Mouse (Mus musculus): Measurements from ENCODE around the gene Pex5. TPM values are rescaled to one million over a fixed set of nuclear protein-coding genes. Genes with fewer than 3 reads are reported as not detected.
"Not testable (repeated sequence)": the region's sequence is repeated elsewhere in the genome, so short reads cannot be mapped to it uniquely, and the experiment has no call there.

Pex5 gene
- total RNA-seq, 2 experiments from 2014 or later = 24.6 to 29.0 TPM

DNA sequence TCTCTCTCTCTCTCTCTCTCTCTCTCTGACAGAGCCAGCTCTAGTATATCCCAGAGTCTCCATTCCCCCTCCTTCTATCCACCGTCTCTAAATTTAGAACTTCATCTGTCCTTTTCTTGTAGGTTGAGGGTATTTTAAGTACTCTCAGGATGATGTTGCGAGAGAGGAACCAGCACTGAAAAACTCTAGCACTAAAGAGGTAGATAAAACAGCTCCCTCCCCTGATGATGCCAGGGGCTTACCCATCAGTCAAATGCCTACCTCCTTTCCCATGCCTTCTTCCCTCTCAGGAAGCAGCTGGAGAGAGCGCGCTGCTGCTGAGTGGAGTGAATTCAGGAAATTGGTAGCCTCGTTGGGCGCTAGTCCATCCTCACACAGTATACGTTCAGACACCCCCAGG is 12.4 kb upstream of the Pex5 start:
- DNase-seq = no peak

DNA sequence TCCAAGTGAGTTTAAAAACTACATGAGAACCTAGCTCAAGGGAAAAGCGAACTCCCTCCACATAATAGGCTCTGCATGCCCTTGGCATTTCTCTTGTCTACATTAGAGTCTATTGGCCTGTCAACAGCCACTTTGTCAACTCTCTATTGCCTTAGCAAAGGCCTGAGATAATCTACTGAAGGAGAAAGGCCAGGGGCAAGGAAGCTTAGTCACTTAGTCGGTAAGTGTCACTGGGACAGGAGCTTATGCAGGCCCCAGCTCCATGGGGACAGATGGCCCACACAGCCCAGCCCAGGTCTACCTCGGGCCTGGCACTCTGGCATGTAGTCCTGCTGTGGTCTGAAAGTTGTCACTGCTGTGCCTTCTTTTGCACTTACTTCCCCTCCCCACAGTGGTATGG is 11.7 kb upstream of the Pex5 start:
- DNase-seq = no peak

- DNase-seq = no peak
These were observed 10.7 kb upstream of the Pex5 start for GRCm38 (mm10) chr6:124425523-124425922.

DNA sequence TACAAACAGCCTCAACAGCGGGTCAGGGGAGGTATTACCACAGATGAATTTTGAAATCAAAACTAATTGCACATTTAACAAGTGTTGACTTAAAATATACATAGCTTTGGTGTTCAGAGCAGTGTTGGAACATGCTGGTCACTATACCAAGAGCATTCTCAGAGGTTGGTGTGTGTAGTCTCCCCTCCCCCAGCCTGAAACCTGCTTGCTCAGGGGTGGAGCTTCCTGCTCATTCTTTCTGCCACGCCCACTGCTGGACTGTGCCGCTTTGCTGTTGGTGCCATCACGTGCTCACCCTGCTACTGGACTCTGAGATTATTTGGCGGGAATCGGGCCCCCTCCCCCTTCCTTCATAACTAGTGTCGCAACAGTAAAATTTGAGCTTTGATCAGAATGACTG is 10.2 kb upstream of the Pex5 start:
- not testable (repeated sequence) for DNase-seq

- DNase-seq = no peak
These were observed 9.2 kb upstream of the Pex5 start for GRCm38 (mm10) chr6:124424068-124424498.

GRCm38 (mm10) chr6:124418686-124419085 is 3.8 kb upstream of the Pex5 start:
- no peak for DNase-seq

DNA sequence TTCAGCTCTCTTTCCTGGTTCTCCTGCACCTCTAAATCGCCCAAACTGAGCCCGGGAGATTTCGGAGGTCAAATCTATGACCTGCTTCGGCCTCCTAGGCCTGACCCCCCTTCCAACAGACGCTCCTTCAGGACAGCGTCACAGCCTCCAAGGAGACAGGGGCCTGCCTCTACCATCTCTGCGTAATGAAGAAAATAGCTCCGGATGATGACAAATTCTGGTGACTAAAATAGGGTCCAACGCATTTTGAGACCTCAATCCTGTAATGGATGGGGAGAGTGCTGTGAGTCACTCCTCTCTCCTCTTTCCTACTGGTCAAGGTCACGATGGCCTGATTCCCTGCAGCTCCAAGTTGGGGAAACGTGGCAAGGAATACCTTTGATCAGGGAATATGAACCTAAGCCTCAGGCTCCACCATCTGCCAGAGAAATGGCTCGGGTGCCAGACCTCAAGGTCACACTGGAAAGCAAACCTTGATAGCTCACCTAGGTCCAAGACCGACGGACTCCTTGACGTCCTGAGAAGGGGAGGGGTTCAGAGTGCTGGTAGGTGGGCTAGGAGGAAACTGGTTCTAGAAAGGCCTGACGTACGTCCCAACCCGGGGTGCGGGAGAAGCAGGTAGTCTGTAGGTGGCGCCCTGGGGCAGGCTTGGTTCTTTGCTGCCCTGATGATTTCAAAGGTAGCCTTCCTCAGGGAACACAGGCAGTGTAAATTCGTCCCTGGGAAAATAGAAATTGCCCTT is 651 bp upstream of the Pex5 start:
- DNase-seq = peak; percentile 72

GRCm38 (mm10) chr6:124414150-124414926 is 529 bp downstream of the Pex5 start:
- DNase-seq = no peak

DNA sequence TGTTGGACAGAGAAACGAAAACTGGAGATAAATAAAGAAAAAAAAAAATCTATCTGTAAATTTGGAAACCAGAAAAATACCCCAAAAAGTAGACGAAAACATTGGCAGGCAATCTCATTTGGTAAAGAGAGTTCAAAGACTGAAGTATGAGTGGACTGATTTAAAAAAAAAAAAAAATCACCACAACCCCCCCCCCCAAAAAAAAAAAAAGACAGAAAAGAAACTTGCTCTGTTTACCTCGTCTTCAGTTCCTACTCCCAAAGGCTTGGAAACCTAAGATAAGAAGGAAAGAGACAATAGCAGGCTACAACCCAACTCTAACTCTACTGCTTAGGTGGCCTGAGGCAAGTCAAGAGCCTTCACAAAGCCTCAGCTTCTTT is 1.1 kb downstream of the Pex5 start:
- no peak for DNase-seq

- DNase-seq = no peak
These were observed 6.5 kb downstream of the Pex5 start for GRCm38 (mm10) chr6:124408355-124408754.

DNA sequence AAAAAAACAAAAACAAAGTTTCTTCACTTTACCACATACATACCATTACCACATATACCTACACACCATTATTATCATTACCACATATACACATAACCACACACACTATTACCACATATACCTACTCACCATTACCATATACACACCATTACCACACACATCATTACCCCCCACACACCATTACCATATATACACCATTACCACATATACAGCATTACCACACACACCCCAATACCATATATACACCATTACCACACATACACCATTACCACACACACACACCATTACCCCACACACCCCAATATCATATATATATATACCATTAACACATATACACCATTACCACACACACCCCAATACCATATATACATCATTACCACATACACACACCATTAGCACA is 7.7 kb downstream of the Pex5 start:
- no peak for DNase-seq

- DNase-seq = no peak
These were observed 8.5 kb downstream of the Pex5 start for GRCm38 (mm10) chr6:124406326-124406725.

DNA sequence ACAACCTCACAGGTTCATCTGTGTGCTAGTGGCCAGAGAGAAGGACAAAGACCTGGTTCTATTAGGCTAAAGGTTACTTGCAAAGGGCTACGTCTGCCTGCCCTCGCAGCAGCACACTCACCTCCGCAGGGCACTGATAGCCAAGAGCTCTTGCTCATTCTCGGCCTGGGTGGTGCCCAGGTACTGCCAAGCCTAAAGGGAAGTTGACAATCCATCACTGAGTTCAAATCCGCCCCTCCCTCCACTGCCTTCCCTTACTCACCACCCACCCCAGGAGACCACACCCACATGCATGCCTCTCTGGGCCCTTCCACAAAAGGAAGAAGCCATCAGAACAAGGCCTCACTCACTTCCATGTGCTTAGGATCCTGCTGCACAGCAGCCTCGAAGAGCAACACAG is 15.1 kb downstream of the Pex5 start:
- no peak for DNase-seq

DNA sequence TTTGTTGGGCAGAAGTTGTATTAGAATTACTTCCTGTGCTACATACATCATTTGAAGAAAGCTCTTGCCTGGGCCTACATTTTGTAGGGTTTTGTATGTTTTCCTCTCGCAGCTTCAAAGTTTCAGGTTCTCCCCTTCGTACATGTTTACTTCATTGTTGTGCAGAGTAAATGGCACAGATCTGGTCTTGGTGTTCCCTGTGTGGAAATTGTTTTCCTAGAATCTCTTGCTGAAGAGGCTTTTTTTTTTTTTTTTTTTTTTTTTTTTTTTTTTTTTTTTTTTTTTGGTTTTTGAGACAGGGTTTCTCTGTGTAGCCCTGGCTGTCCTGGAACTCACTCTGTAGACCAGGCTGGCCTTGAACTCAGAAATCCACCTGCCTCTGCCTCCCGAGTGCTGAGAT is 19.9 kb downstream of the Pex5 start:
- DNase-seq = not testable (repeated sequence)

DNA sequence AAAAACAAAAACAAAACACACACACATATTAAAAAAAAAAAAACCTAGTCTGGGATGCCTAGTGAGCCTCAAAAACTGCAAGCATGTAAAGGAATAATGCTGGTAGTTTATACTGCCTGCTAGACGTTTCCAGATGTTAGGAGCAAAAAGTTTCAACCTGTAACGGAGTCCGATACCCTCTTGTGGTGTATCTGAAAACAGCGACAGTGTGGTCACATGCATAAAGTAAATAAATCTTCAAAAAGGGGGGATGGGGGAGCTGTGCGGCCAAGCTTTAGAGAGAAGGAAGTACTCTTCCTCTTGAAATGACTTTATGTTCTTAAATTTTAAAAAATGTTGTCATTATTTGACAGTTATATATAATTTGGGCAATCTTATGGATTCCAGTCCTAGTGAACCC is 34.7 kb downstream of the Pex5 start:
- no peak for DNase-seq

GRCm38 (mm10) chr6:124379331-124379730 is 35.5 kb downstream of the Pex5 start:
- no peak for DNase-seq

GRCm38 (mm10) chr6:124377494-124378255 is 37.2 kb downstream of the Pex5 start:
- DNase-seq = no peak

- no peak for DNase-seq
These were observed 38.6 kb downstream of the Pex5 start for GRCm38 (mm10) chr6:124376311-124376710.

DNA sequence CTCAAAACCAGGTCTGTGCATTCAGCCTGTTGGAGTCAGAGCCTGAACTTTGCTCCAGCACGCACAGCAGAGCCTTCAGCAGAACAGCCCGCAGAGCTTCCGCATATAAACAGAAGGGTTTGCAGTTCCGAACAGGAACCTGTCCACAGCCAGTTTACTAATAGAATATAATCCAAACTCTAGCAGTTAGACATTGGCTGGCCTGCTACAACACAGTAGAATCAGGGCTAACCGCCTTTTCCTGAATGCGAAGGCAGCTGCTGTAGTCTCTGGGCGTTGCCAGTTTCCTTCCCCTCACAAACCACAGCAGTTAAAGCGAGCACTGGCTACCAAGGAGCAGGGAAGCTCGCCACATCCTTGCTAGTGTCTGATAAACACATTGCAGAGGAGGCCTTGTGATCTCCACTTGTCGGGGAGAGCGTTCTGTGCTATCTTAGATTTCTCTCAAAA is 39.4 kb downstream of the Pex5 start:
- DNase-seq = peak; percentile 48

- DNase-seq = no peak
These were observed 40.2 kb downstream of the Pex5 start for GRCm38 (mm10) chr6:124374683-124375082.

DNA sequence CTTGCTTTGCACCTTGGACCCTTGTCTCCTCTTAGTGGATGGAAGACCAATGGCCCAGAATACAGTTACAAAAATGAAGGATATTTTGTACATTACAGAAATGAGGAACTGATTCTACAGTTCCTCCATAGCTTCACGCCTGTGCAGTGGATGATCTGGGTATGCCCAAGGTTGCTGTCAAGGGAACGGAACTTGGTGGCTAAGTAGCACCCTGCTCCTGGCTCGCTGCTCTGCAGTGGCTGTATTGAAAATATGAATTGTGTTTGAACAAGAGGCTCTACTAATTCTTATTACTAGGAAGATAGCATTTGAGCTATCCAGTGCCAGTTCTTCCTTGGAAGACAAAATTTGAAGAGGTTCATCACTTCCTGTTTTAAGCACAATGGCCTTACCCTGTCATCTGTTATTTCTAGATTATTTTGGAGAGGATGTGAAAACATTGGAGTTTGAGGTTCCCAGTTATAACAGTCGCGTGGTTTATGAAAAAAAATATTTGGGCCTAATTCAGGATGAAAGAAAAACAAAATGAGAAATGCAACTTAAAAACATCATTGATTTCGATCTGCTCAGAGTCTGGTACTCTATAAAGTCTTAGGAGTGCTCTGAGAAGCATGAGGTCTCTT is 41.2 kb downstream of the Pex5 start:
- no peak for DNase-seq

DNA sequence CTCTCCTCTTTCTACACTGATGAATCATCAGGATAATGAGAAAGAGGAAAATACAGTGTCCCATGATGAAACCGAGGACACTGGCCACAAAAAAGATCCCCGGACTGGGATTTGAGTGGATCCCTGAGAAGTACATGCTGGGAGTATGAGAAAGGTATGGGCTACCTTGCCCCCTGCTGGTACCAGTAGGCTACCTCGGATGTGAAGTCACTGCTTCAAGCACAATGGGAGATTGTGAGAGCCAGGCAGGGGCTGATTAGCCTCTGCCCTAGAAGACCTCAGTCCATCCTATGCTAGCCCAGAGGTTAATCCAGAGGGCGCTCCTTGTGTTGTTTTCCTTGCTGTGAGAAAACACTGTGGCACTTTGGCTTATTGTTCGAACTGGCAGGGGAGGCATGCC is 50.5 kb downstream of the Pex5 start:
- DNase-seq = no peak
